Mouse (Mus musculus): ENCODE results near the gene Tspan14. TPM values are rescaled to one million over a fixed set of nuclear protein-coding genes. Genes with fewer than 3 reads are reported as not detected.

Gene Tspan14
- total RNA-seq, 1 experiment from 2014 or later, result 57.2 TPM

DNA sequence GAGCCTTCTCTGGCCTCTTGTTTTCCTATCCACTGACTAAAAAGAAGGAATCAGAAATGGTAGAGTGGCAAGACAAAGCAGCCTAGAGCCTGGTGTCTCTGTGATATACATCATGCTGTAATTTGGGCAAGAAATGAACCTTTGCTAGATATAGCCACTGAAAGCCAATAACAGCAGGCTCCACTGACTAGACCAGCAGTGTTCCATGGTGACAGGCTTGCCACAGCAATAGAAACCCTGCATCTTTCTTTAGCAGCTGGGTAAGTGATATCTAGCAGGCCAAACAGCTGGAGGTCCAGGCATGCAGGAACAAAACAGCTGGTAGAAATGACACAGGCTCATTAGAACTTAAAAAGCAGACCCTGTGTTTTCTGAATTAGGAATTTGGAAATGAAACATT, 92.0 kb downstream of the Tspan14 start:
- no peak for ATAC-seq (replicated peaks in 1 of 2; ENCODE audit: insufficient read depth in 1 of 2, low FRiP score in 2 of 2, low TSS enrichment in 1 of 2, low read depth in 1 of 2, poor library complexity in 2 of 2, severe bottlenecking in 2 of 2)

DNA sequence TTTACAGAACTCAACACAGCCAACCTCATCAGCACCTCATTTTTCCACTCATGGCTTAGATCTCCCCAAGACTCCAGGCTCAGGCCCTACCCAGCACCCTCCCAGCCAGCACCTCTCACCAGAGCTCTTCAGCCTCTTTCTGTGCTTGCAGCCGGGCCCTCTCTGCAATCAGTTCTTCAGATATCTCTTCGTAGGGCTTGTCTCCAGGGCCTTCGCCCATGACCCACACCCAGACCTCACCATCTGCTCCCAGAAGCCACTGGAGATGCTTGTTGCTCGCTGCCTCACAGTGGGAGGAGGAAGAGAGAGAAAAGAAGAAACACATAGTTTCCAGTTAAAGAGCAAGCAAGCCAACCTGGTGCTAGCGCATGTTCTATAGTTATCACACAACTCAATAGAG, 92.6 kb downstream of the Tspan14 start:
- ATAC-seq (replicated peaks in 1 of 2; ENCODE audit: insufficient read depth in 1 of 2, low FRiP score in 2 of 2, low TSS enrichment in 1 of 2, low read depth in 1 of 2, poor library complexity in 2 of 2, severe bottlenecking in 2 of 2), result no peak

GRCm38 (mm10) chr14:40870598-40870997, 96.0 kb downstream of the Tspan14 start:
- ATAC-seq (replicated peaks in 1 of 2; ENCODE audit: insufficient read depth in 1 of 2, low FRiP score in 2 of 2, low TSS enrichment in 1 of 2, low read depth in 1 of 2, poor library complexity in 2 of 2, severe bottlenecking in 2 of 2), result no peak

DNA sequence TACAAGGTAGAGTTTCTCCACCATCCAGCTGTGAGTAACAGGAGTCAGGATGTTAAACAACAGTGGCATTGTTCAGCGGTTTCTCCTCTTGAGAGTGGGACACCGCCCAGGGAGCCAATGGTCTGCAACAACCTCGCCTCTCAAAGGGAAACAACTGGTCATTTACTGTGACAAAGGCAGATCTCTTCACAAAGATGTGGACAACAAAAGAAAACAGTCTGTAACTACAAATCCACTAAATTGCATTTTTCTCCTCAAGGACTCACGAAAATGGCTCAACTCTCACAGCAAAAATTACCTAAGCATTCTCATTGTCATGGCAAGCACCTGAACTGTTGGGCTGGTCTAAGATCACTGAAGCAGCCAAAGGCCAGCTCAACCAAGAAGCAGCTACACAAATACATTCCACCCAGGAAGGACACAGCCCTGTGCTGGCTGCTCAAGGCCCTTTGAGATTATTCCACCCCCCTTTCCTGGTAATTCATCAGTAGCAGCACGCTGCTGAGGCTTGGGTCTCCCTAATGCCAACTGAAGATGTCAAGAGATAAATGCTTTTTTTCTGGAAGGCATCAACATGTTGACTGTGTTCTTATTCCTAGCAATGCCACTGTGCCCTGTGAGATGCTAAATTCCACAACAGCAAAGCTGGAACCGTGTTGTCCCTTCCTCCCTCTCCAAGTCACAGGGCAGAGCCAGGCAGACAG, 101.6 kb downstream of the Tspan14 start:
- no peak for ATAC-seq (replicated peaks in 1 of 2; ENCODE audit: insufficient read depth in 1 of 2, low FRiP score in 2 of 2, low TSS enrichment in 1 of 2, low read depth in 1 of 2, poor library complexity in 2 of 2, severe bottlenecking in 2 of 2)

DNA sequence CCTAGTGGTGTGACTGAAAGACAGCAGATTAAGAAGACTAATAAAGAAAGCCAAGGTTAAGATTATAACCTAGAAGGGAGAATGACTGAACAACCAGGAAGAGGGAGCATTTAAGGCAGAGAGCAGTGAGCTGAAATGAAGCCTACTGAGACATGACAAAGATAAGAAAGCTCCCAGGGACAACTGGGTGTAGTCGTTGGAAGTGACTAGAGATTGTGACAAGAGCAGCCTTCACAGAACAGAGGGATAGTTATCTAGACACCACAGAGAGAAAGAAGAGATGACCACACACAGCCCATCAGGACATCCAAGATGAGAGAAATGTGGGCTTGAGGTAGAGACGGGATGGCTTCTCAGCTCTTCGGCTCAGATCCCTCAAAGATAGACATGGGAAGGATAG, 102.9 kb downstream of the Tspan14 start:
- no peak for ATAC-seq (replicated peaks in 1 of 2; ENCODE audit: insufficient read depth in 1 of 2, low FRiP score in 2 of 2, low TSS enrichment in 1 of 2, low read depth in 1 of 2, poor library complexity in 2 of 2, severe bottlenecking in 2 of 2)

DNA sequence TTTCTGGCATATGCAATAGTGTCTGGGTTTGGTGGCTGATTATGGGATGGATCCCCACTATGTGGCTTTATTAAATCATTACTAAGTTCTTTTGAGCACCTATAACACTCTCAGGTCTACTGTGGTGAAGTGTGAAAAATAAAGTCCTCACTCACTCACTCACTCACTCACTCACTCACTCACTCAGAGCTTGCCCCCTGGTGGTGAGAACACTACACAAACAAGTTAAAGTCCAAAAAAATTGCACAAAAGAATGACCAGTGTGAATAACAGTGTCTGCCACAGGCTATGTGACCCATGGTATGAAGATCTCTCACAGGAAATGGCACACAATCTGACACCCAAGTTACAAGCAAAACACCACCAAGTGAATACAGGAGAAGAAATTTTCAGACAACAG, 103.6 kb downstream of the Tspan14 start:
- no peak for ATAC-seq (replicated peaks in 1 of 2; ENCODE audit: insufficient read depth in 1 of 2, low FRiP score in 2 of 2, low TSS enrichment in 1 of 2, low read depth in 1 of 2, poor library complexity in 2 of 2, severe bottlenecking in 2 of 2)

Other genes with a start within 250 kb of the Tspan14 start
- gene Sh2d4b, start 73.5 kb downstream of the Tspan14 start, total RNA-seq (2017), result 0.35 and 1.1 TPM in 2 replicates
- 37.0 and 46.1 TPM in 2 replicates for gene Fam213a, start 47.0 kb upstream of the Tspan14 start, total RNA-seq (2017)
- not detected in 2 replicates for gene Dydc2, start 102.4 kb upstream of the Tspan14 start, total RNA-seq (2017)
- not detected in 2 replicates for gene Dydc1, start 106.1 kb upstream of the Tspan14 start, total RNA-seq (2017)
- not detected in 2 replicates for gene Mat1a, start 138.2 kb upstream of the Tspan14 start, total RNA-seq (2017)
- gene Sftpa1, start 165.0 kb upstream of the Tspan14 start, total RNA-seq (2017), result not detected in 2 replicates
- gene Mbl1, start 184.7 kb upstream of the Tspan14 start, total RNA-seq (2017), result not detected in 2 replicates
- not detected in 2 replicates for gene Sftpd, start 218.3 kb upstream of the Tspan14 start, total RNA-seq (2017)

Measured in hematopoietic stem cell, adult 5-6 weeks (primary cell).